Mouse (Mus musculus): ENCODE results near the gene Myrip.

GRCm38 (mm10) chr9:120436854-120437253 lies 135.5 kb downstream of the Myrip start:
- TF ChIP-seq GATA1 (IDR thresholded peaks at IDR 0.05; ENCODE audit: borderline replicate concordance, low read length): no peak
- TF ChIP-seq CTCF (IDR thresholded peaks at IDR 0.05; ENCODE audit: low read depth, low read length): no peak
- TF ChIP-seq GATA2 (IDR thresholded peaks at IDR 0.05; ENCODE audit: borderline replicate concordance, low read depth, low read length): no peak
